ENCODE assay signal across 8 mouse cellular contexts in the genomic region with DNA sequence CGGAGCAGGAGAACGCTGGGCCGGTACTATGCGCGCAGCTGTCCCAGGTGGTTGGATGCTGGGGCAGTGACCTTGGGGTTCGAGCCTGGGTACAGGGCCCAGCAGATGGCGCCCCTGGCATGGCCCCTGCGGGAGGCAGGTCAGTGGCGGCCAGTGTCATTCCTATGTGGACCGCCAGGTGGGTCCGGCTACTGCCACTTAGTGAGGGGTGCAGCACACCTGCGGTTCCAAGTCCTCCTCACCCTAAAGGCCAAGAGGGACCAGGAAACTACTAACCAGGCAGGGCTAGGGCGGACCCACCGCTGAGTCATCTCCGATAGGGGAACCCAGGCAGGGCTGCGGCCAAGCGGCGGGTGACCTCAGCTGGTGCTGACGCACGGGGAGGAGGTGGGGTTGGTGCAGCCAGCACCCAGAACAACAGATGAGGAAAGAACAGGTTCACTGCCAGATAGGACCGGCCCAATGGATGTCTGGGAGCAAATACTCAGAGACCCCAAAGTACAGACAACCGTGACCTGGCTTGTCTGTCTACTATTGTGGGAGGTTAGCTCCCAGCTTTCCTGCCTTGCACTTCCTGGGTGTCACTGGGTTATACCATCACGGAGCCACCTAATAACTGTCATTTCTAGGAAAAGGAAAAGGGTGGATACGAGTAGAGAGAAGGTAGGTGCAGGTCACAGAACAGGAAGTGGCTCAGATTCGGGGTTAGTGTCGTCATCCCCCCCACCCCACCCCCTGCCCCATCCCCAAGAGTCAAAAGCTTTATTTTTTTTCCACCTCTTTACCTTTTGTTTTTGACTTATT. TPM values are rescaled to one million over a fixed set of nuclear protein-coding genes. Genes with fewer than 3 reads are reported as not detected.
DNase-seq lines count a peak whose midpoint lies in the region; ATAC-seq and TF ChIP-seq lines count a peak whose summit lies in the region.

No protein-coding gene starts in this region.

- no peaks in the 10 kb centered on the region for H3K36me3 ChIP-seq in forebrain, embryonic 13.5 days (ENCODE audit: poor library complexity, severe bottlenecking)
- H3K36me3 ChIP-seq in hindbrain, embryonic 12.5 days = no peaks in the 10 kb centered on the region
- H3K36me3 ChIP-seq in limb, embryonic 14.5 days (ENCODE audit: control insufficient read depth, insufficient read depth, low read length) = no peaks in the 10 kb centered on the region
- H3K36me3 ChIP-seq in stomach, embryonic 15.5 days = no peaks in the 10 kb centered on the region

- no peaks in the 10 kb centered on the region for H3K27me3 ChIP-seq in forebrain, embryonic 13.5 days
- H3K27me3 ChIP-seq in hindbrain, embryonic 12.5 days = no peaks in the 10 kb centered on the region
- H3K27me3 ChIP-seq in limb, embryonic 14.5 days (ENCODE audit: control insufficient read depth, insufficient read depth, low read length) = no peaks in the 10 kb centered on the region
- H3K27me3 ChIP-seq in stomach, embryonic 15.5 days (replicated peaks) = no peaks in the 10 kb centered on the region

- H3K9ac ChIP-seq in forebrain, embryonic 13.5 days = 0 out of 2 replicates have a peak overlapping the region, but pooled peaks have one; percentile 5
- H3K9ac ChIP-seq in hindbrain, embryonic 12.5 days = no peak overlapping the region
- no peak overlapping the region for H3K9ac ChIP-seq in limb, embryonic 14.5 days (ENCODE audit: low read depth, low read length, severe bottlenecking)
- no peak overlapping the region; the same call in 1 of the 2 replicates for H3K9ac ChIP-seq in stomach, embryonic 15.5 days

- DNase-seq in layer of hippocampus, adult 11-12 months (ENCODE audit: low spot score) = peak; percentile 67
- DNase-seq in layer of hippocampus, adult 9-10 months (ENCODE audit: low spot score) = no peak
- DNase-seq in c-Kit-negative CD71-positive TER-119-positive erythroid progenitor cells, embryonic 14.5 days (ENCODE audit: low read depth, low spot score) = peak; percentile 84
- peak; percentile 32 for DNase-seq in limb, embryonic 14.5 days (ENCODE audit: low spot score)
- peak; percentile 96 for DNase-seq in monocyte, adult 2 months (ENCODE audit: low read depth in 1 of 2, low spot score in 2 of 2)

- no peak overlapping the region for H3K4me2 ChIP-seq in forebrain, embryonic 13.5 days
- peak overlapping the region; percentile 2; the same call in 1 of the 2 replicates for H3K4me2 ChIP-seq in hindbrain, embryonic 12.5 days (replicated peaks)
- H3K4me2 ChIP-seq in limb, embryonic 14.5 days (replicated peaks; ENCODE audit: low read depth, low read length, severe bottlenecking) = 0 out of 2 replicates have a peak overlapping the region, but pooled peaks have one; percentile 11
- H3K4me2 ChIP-seq in stomach, embryonic 15.5 days = peak overlapping the region; percentile 41

- H3K4me3 ChIP-seq in forebrain, embryonic 13.5 days = no peak overlapping the region
- no peak overlapping the region for H3K4me3 ChIP-seq in hindbrain, embryonic 12.5 days
- no peak overlapping the region for H3K4me3 ChIP-seq in limb, embryonic 14.5 days (replicated peaks; ENCODE audit: low read length)
- 0 out of 2 replicates have a peak overlapping the region, but pooled peaks have one; percentile 3 for H3K4me3 ChIP-seq in stomach, embryonic 15.5 days (replicated peaks)

- no peaks in the 10 kb centered on the region for H3K9me3 ChIP-seq in forebrain, embryonic 13.5 days (replicated peaks)
- H3K9me3 ChIP-seq in hindbrain, embryonic 12.5 days (replicated peaks) = no peaks in the 10 kb centered on the region
- H3K9me3 ChIP-seq in limb, embryonic 14.5 days (ENCODE audit: control insufficient read depth, low read length) = no peaks in the 10 kb centered on the region
- no peaks in the 10 kb centered on the region for H3K9me3 ChIP-seq in stomach, embryonic 15.5 days

- no peak for ATAC-seq in forebrain, embryonic 13.5 days
- no peak for ATAC-seq in hindbrain, embryonic 12.5 days (ENCODE audit: low FRiP score)
- no peak for ATAC-seq in limb, embryonic 14.5 days (ENCODE audit: low FRiP score, low read depth)
- ATAC-seq in stomach, embryonic 15.5 days (ENCODE audit: insufficient read depth, low FRiP score, low read depth) = peak; percentile 65

- TF ChIP-seq POLR2A in limb, embryonic 14.5 days (IDR thresholded peaks at IDR 0.05; ENCODE audit: borderline replicate concordance, extremely low read depth, insufficient read depth, insufficient read length) = no peak

- peaks cover 57% of the 10 kb centered on the region for H3K4me1 ChIP-seq in forebrain, embryonic 13.5 days
- H3K4me1 ChIP-seq in hindbrain, embryonic 12.5 days = peaks cover 64% of the 10 kb centered on the region
- H3K4me1 ChIP-seq in limb, embryonic 14.5 days (ENCODE audit: control insufficient read depth, insufficient read depth, low read length) = peaks cover 36% of the 10 kb centered on the region
- peaks cover 71% of the 10 kb centered on the region for H3K4me1 ChIP-seq in stomach, embryonic 15.5 days

- no peak overlapping the region for H3K27ac ChIP-seq in forebrain, embryonic 13.5 days
- H3K27ac ChIP-seq in hindbrain, embryonic 12.5 days = peak overlapping the region; percentile 100
- H3K27ac ChIP-seq in limb, embryonic 14.5 days (replicated peaks; ENCODE audit: low read depth, low read length) = no peak overlapping the region
- peak overlapping the region; percentile 100 for H3K27ac ChIP-seq in stomach, embryonic 15.5 days

- WGBS in forebrain, embryonic 13.5 days = 32% methylated on average over 26 of the region's 26 CpGs
- 24% methylated on average over 26 of the region's 26 CpGs for WGBS in hindbrain, embryonic 12.5 days
- 33% methylated on average over 26 of the region's 26 CpGs for WGBS in limb, embryonic 14.5 days
- 28% methylated on average over 26 of the region's 26 CpGs for WGBS in stomach, embryonic 15.5 days

RNA-seq across cellular contexts. Expression of a gene that starts 5.4 kb away (rescaled TPM):
- 3,229 and 3,555 TPM in 2 replicates for polyA plus RNA-seq in forebrain, embryonic 13.5 days (2015; fragmentation: Nextera tagmentation; extraction: Ambion mirVana)
- polyA plus RNA-seq in hindbrain, embryonic 12.5 days (2016; fragmentation: Nextera tagmentation; extraction: Ambion mirVana) = 3,608 and 3,685 TPM in 2 replicates
- polyA plus RNA-seq in limb, embryonic 14.5 days (2012; rRNA removed) = 1,359 and 1,631 TPM in 2 replicates
- 2,223 and 2,513 TPM in 2 replicates for polyA plus RNA-seq in limb, embryonic 14.5 days (2014; fragmentation: Nextera tagmentation; extraction: Ambion mirVana)
- polyA plus RNA-seq in stomach, embryonic 15.5 days (2015; fragmentation: Nextera tagmentation; extraction: Ambion mirVana) = 2,501 and 2,557 TPM in 2 replicates

RNA-seq across cellular contexts. Expression of a gene that starts 7.6 kb away (rescaled TPM):
- polyA plus RNA-seq in forebrain, embryonic 13.5 days (2015; fragmentation: Nextera tagmentation; extraction: Ambion mirVana) = 1.3 and 1.7 TPM in 2 replicates
- 1.2 and 1.3 TPM in 2 replicates for polyA plus RNA-seq in hindbrain, embryonic 12.5 days (2016; fragmentation: Nextera tagmentation; extraction: Ambion mirVana)
- polyA plus RNA-seq in limb, embryonic 14.5 days (2012; rRNA removed) = 0.32 and 0.36 TPM in 2 replicates
- 0.88 and 1.6 TPM in 2 replicates for polyA plus RNA-seq in limb, embryonic 14.5 days (2014; fragmentation: Nextera tagmentation; extraction: Ambion mirVana)
- polyA plus RNA-seq in stomach, embryonic 15.5 days (2015; fragmentation: Nextera tagmentation; extraction: Ambion mirVana) = 0.49 and 0.85 TPM in 2 replicates

RNA-seq across cellular contexts. Expression of a gene that starts 24.9 kb away (rescaled TPM):
- polyA plus RNA-seq in forebrain, embryonic 13.5 days (2015; fragmentation: Nextera tagmentation; extraction: Ambion mirVana) = 51.0 and 63.1 TPM in 2 replicates
- 52.2 and 59.1 TPM in 2 replicates for polyA plus RNA-seq in hindbrain, embryonic 12.5 days (2016; fragmentation: Nextera tagmentation; extraction: Ambion mirVana)
- polyA plus RNA-seq in limb, embryonic 14.5 days (2012; rRNA removed) = 45.0 and 64.7 TPM in 2 replicates
- polyA plus RNA-seq in limb, embryonic 14.5 days (2014; fragmentation: Nextera tagmentation; extraction: Ambion mirVana) = 33.9 and 42.0 TPM in 2 replicates
- 31.5 and 33.0 TPM in 2 replicates for polyA plus RNA-seq in stomach, embryonic 15.5 days (2015; fragmentation: Nextera tagmentation; extraction: Ambion mirVana)

Comparison
In these comparisons a context has a peak if more than half of its experiments do, and no peak if none do; other contexts are left out.
1. H3K27ac ChIP-seq: peak in hindbrain, embryonic 12.5 days (single experiment) and stomach, embryonic 15.5 days (single experiment); none in forebrain, embryonic 13.5 days (single experiment) and limb, embryonic 14.5 days (single experiment).